ENCODE assay signal across 17 mouse cellular contexts in genomic region chr5:66125418-66125817, GRCm38 (mm10). TPM values are rescaled to one million over a fixed set of nuclear protein-coding genes. Genes with fewer than 3 reads are reported as not detected.
DNase-seq lines count a peak whose midpoint lies in the region; ATAC-seq lines count a peak whose summit lies in the region.
"Had no signal": no experiment of that assay in that cellular context is flagged by ENCODE, and none has a peak within 500 bp of the region (broad histone marks: within the 10 kb centered on the region; RNA-seq: fewer than 3 reads in every experiment).

No protein-coding gene starts in this region.

- DNase-seq in kidney, adult 8-10 months: no peak
- DNase-seq in adrenal gland, postnatal 14 days: peak; percentile 70
- DNase-seq in spleen, adult 12 weeks (ENCODE audit: low spot score): no peak
- DNase-seq in heart, postnatal 25 days (ENCODE audit: low spot score): no peak
- DNase-seq: cerebellum, adult 18-20 months; liver; lung, adult 2 months; thymus, postnatal 14 days had no signal

- intact Hi-C loops in heart, postnatal 25 days (cut with DNase I): no loop called here

- WGBS in kidney, embryonic 14.5 days: 43% methylated on average over 11 of the region's 11 CpGs
- 19% methylated on average over 11 of the region's 11 CpGs for WGBS in limb, embryonic 13.5 days

- no peak overlapping the region for H3K27ac ChIP-seq in kidney, embryonic 14.5 days (ENCODE audit: low read depth, low read length)
- H3K27ac ChIP-seq in brown adipose tissue, adult 24 weeks (replicated peaks; ENCODE audit: low read depth, low read length): peak overlapping the region; percentile 76
- peak overlapping the region; percentile 33; the same call in 1 of the 2 replicates for H3K27ac ChIP-seq in limb, embryonic 13.5 days
- H3K27ac ChIP-seq: embryonic facial prominence, embryonic 15.5 days; hindbrain, embryonic 10.5 days; midbrain, embryonic 13.5 days had no signal

- no peaks in the 10 kb centered on the region for H3K36me3 ChIP-seq in kidney, embryonic 14.5 days (ENCODE audit: control insufficient read depth, insufficient read depth, low read length)
- H3K36me3 ChIP-seq in limb, embryonic 13.5 days: no peaks in the 10 kb centered on the region
- H3K36me3 ChIP-seq: embryonic facial prominence, embryonic 15.5 days; hindbrain, embryonic 10.5 days; midbrain, embryonic 13.5 days had no signal

- H3K4me2 ChIP-seq in kidney, embryonic 14.5 days (replicated peaks; ENCODE audit: low read depth, low read length): peak overlapping the region; percentile 12; the same call in 1 of the 2 replicates
- H3K4me2 ChIP-seq in limb, embryonic 13.5 days (replicated peaks): peak overlapping the region; percentile 47
- H3K4me2 ChIP-seq: embryonic facial prominence, embryonic 15.5 days; midbrain, embryonic 13.5 days had no signal

- ATAC-seq in kidney, embryonic 14.5 days (ENCODE audit: low FRiP score, low TSS enrichment): no peak
- 0 out of 2 replicates have a peak, but pooled peaks have one; percentile 8 for ATAC-seq in limb, embryonic 13.5 days (ENCODE audit: low FRiP score, low read depth)
- ATAC-seq in monocyte, adult 5-6 weeks (replicated peaks; ENCODE audit: insufficient number of reproducible peaks, low FRiP score, low TSS enrichment, poor library complexity, severe bottlenecking): no peak
- ATAC-seq: CD4-positive, CD25-positive, alpha-beta regulatory T cell, adult 4 months; midbrain, embryonic 13.5 days had no signal

- no peaks in the 10 kb centered on the region for H3K27me3 ChIP-seq in kidney, embryonic 14.5 days (ENCODE audit: control insufficient read depth, insufficient read depth, low read length)
- no peaks in the 10 kb centered on the region for H3K27me3 ChIP-seq in limb, embryonic 13.5 days
- H3K27me3 ChIP-seq: embryonic facial prominence, embryonic 15.5 days; midbrain, embryonic 13.5 days had no signal

- no peaks in the 10 kb centered on the region; the same call in 1 of the 2 replicates for H3K9me3 ChIP-seq in kidney, embryonic 14.5 days (ENCODE audit: control insufficient read depth, low read length)
- H3K9me3 ChIP-seq in limb, embryonic 13.5 days: peaks cover 3% of the 10 kb centered on the region
- H3K9me3 ChIP-seq: embryonic facial prominence, embryonic 15.5 days; midbrain, embryonic 13.5 days had no signal

- H3K4me3 ChIP-seq in kidney, embryonic 14.5 days (ENCODE audit: low read length): no peak overlapping the region
- H3K4me3 ChIP-seq in brown adipose tissue, adult 24 weeks (ENCODE audit: insufficient read depth, low read depth, low read length): no peak overlapping the region; the same call in 1 of the 2 replicates
- no peak overlapping the region for H3K4me3 ChIP-seq in limb, embryonic 13.5 days
- H3K4me3 ChIP-seq: embryonic facial prominence, embryonic 15.5 days; hindbrain, embryonic 10.5 days; midbrain, embryonic 13.5 days had no signal

- H3K9ac ChIP-seq in kidney, embryonic 14.5 days (ENCODE audit: low read depth, low read length): no peak overlapping the region
- H3K9ac ChIP-seq in limb, embryonic 13.5 days: no peak overlapping the region
- H3K9ac ChIP-seq: embryonic facial prominence, embryonic 15.5 days; midbrain, embryonic 13.5 days had no signal

- H3K4me1 ChIP-seq in kidney, embryonic 14.5 days (ENCODE audit: control insufficient read depth, insufficient read depth, low read length): no peaks in the 10 kb centered on the region; the same call in 1 of the 2 replicates
- peaks cover 11% of the 10 kb centered on the region for H3K4me1 ChIP-seq in brown adipose tissue, adult 24 weeks (ENCODE audit: control insufficient read depth, insufficient read depth, insufficient read length, low read length)
- peaks cover 8% of the 10 kb centered on the region for H3K4me1 ChIP-seq in limb, embryonic 13.5 days
- H3K4me1 ChIP-seq: embryonic facial prominence, embryonic 15.5 days; midbrain, embryonic 13.5 days had no signal

RNA-seq across cellular contexts. Expression of gene Rbm47, which starts 47.5 kb away (rescaled TPM):
- 27.6 and 45.6 TPM in 2 replicates for polyA plus RNA-seq in kidney, embryonic 14.5 days (2014; fragmentation: Nextera tagmentation; extraction: Ambion mirVana)
- total RNA-seq in adrenal gland, postnatal 14 days (2021): 69.7 and 82.0 TPM in 2 replicates
- 36.3 and 37.5 TPM in 2 replicates for polyA plus RNA-seq in brown adipose tissue, adult 24 weeks (2012; ENCODE audit: insufficient read depth, insufficient read length, missing spikeins)
- 3.7 and 4.0 TPM in 2 replicates for polyA plus RNA-seq in limb, embryonic 13.5 days (2015; fragmentation: Nextera tagmentation; extraction: Ambion mirVana)
- 1 to 10 TPM; 1.7 to 2.8 TPM for total RNA-seq in heart, postnatal 25 days (2021)
- 14.4 to 23.3 TPM (median 16.8 TPM) in 3 replicates for total RNA-seq in monocyte, adult 5-6 weeks (2017)
- total RNA-seq: MEL had no signal
